Mouse (Mus musculus) heart, embryonic 16.5 days (tissue): ENCODE measurements at regions not wholly inside any gene's neighbourhood (a gene's known extent, or its start where the extent isn't known, plus 50 kb on each side); places are given as distances from the start of the nearest gene placed in this dataset.

ENCODE experiments used
- ATAC-seq: fragments of 200-750 bp; cut with Nextera tagmentation; replicated peaks from 2 replicates; pipeline ENCODE4 v1.8.0; 2017; ENCODE audit warnings: moderate number of reproducible peaks; ENCODE audit not compliant: insufficient read depth, low FRiP score; ENCODE audit errors: extremely low read depth
- H3K27ac ChIP-seq: fragments of 300-500 bp; sonication (generic); 2 replicates; pipeline ENCODE4 v1.5.1; 2014; ENCODE audit warnings: mild to moderate bottlenecking, low read length, control low read depth, moderate library complexity
- H3K27me3 ChIP-seq: fragments of 300-500 bp; sonication (generic); 2 replicates; pipeline ENCODE4 v1.6.1; 2014; ENCODE audit warnings: low read length, mixed read lengths; ENCODE audit not compliant: control insufficient read depth, insufficient read depth
- H3K36me3 ChIP-seq: fragments of 300-500 bp; sonication (generic); 2 replicates; pipeline ENCODE4 v1.6.1; 2014; ENCODE audit not compliant: control insufficient read depth, insufficient read depth
- H3K4me1 ChIP-seq: fragments of 300-500 bp; sonication (generic); 2 replicates; pipeline ENCODE4 v1.6.1; 2014; ENCODE audit warnings: low read length, mixed read lengths; ENCODE audit not compliant: control insufficient read depth, insufficient read depth
- H3K4me2 ChIP-seq: fragments of 300-500 bp; sonication (generic); 2 replicates; pipeline ENCODE4 v1.6.1; 2014; ENCODE audit warnings: low read depth, mild to moderate bottlenecking, control low read depth, low read length
- H3K4me3 ChIP-seq: fragments of 300-500 bp; sonication (generic); 2 replicates; pipeline ENCODE4 v1.5.1; 2014; ENCODE audit warnings: mild to moderate bottlenecking, control low read depth, low read length
- H3K9ac ChIP-seq: fragments of 300-500 bp; sonication (generic); 2 replicates; pipeline ENCODE4 v1.6.1; 2014; ENCODE audit warnings: low read length, control low read depth
- H3K9me3 ChIP-seq: fragments of 300-500 bp; sonication (generic); replicated peaks from 2 replicates; pipeline ENCODE4 v1.6.1; 2016; ENCODE audit warnings: low read length; ENCODE audit not compliant: control insufficient read depth
- WGBS: fragments of 180-500 bp; shearing (Covaris S2); extraction: QIAGEN DNeasy Blood & Tissue Kit; methylation state at CpG from one replicate; pipeline ENCODE4 v1.1.7; 2014; 5-methylcytosine and 5-hydroxymethylcytosine counted together

- H3K4me3 ChIP-seq, result no peak overlapping the region
- no peak overlapping the region for H3K9ac ChIP-seq
- ATAC-seq, result no peak
- no peaks in the 10 kb centered on the region for H3K36me3 ChIP-seq
- 74% methylated on average over 2 of the region's 2 CpGs for WGBS
- H3K27me3 ChIP-seq, result no peaks in the 10 kb centered on the region
- H3K27ac ChIP-seq, result no peak overlapping the region
- H3K9me3 ChIP-seq, result no peaks in the 10 kb centered on the region
- H3K4me2 ChIP-seq, result no peak overlapping the region
- H3K4me1 ChIP-seq, result no peaks in the 10 kb centered on the region
These were observed 117.9 kb upstream of the Ccng1 start for GRCm38 (mm10) chr11:40873002-40873401.

- no peaks in the 10 kb centered on the region for H3K9me3 ChIP-seq
- H3K4me2 ChIP-seq, result no peak overlapping the region
- ATAC-seq, result no peak
- H3K27ac ChIP-seq, result no peak overlapping the region
- H3K9ac ChIP-seq, result no peak overlapping the region
- no peaks in the 10 kb centered on the region for H3K4me1 ChIP-seq
- 27% methylated on average over 2 of the region's 2 CpGs for WGBS
- H3K4me3 ChIP-seq, result no peak overlapping the region
- no peaks in the 10 kb centered on the region for H3K27me3 ChIP-seq
- no peaks in the 10 kb centered on the region for H3K36me3 ChIP-seq
These were observed 110.6 kb upstream of the Ccng1 start for GRCm38 (mm10) chr11:40865694-40866093.

- Histone ChIP-seq H3K27ac (peak overlapping the region; percentile 84), H3K9me3 (no peaks in the 10 kb centered on the region), H3K4me2 (no peak overlapping the region), H3K9ac (no peak overlapping the region), H3K4me1 (peaks cover 7% of the 10 kb centered on the region), H3K27me3 (no peaks in the 10 kb centered on the region), H3K4me3 (no peak overlapping the region), H3K36me3 (no peaks in the 10 kb centered on the region)
- ATAC-seq, result no peak
- WGBS, result 41% methylated on average over 1 of the region's 1 CpGs
These were observed 96.2 kb upstream of the Ccng1 start for GRCm38 (mm10) chr11:40851361-40851760.

GRCm38 (mm10) chr11:40850652-40851092, 95.6 kb upstream of the Ccng1 start:
- 17% methylated on average over 4 of the region's 4 CpGs for WGBS
- Histone ChIP-seq H3K4me2 (peak overlapping the region; percentile 32; the same call in 1 of the 2 replicates), H3K9me3 (no peaks in the 10 kb centered on the region), H3K4me1 (peaks cover 7% of the 10 kb centered on the region), H3K27me3 (no peaks in the 10 kb centered on the region), H3K9ac (no peak overlapping the region), H3K4me3 (no peak overlapping the region), H3K27ac (peak overlapping the region; percentile 84), H3K36me3 (no peaks in the 10 kb centered on the region)
- peak; percentile 89 for ATAC-seq

GRCm38 (mm10) chr11:40846586-40846985, 91.5 kb upstream of the Ccng1 start:
- no peaks in the 10 kb centered on the region for H3K9me3 ChIP-seq
- H3K4me1 ChIP-seq, result peaks cover 7% of the 10 kb centered on the region
- WGBS, result 64% methylated on average over 1 of the region's 1 CpGs
- H3K9ac ChIP-seq, result no peak overlapping the region
- no peak overlapping the region for H3K27ac ChIP-seq
- H3K4me2 ChIP-seq, result no peak overlapping the region
- no peak overlapping the region for H3K4me3 ChIP-seq
- H3K36me3 ChIP-seq, result no peaks in the 10 kb centered on the region
- no peaks in the 10 kb centered on the region for H3K27me3 ChIP-seq
- ATAC-seq, result no peak

GRCm38 (mm10) chr11:40835393-40835792, 80.3 kb upstream of the Ccng1 start:
- Histone ChIP-seq H3K27me3 (no peaks in the 10 kb centered on the region), H3K9ac (no peak overlapping the region), H3K9me3 (no peaks in the 10 kb centered on the region), H3K4me3 (no peak overlapping the region), H3K36me3 (no peaks in the 10 kb centered on the region), H3K4me1 (no peaks in the 10 kb centered on the region), H3K27ac (no peak overlapping the region), H3K4me2 (no peak overlapping the region)
- ATAC-seq, result no peak
- WGBS, result 50% methylated on average over 4 of the region's 4 CpGs
